Mouse (Mus musculus) limb, embryonic 10.5 days (tissue): ENCODE measurements around the gene Tfap2a. TPM values are rescaled to one million over a fixed set of nuclear protein-coding genes. Genes with fewer than 3 reads are reported as not detected.

Experiments used
- DNase-seq: peaks from one replicate; pipeline ENCODE4 v3.0.0-alpha.2; 2017; ENCODE audit warnings: low spot score
- H3K27ac ChIP-seq: fragments of 300-500 bp; sonication (generic); 2 replicates; pipeline ENCODE4 v1.5.1; 2016; ENCODE audit warnings: mild to moderate bottlenecking
- H3K27me3 ChIP-seq: fragments of 300-500 bp; sonication (generic); 2 replicates; pipeline ENCODE4 v1.6.1; 2016; ENCODE audit warnings: low read depth, mild to moderate bottlenecking; ENCODE audit not compliant: poor library complexity, severe bottlenecking
- H3K36me3 ChIP-seq: fragments of 300-500 bp; sonication (generic); 2 replicates; pipeline ENCODE4 v1.6.1; 2016; ENCODE audit warnings: mild to moderate bottlenecking, moderate library complexity
- H3K4me1 ChIP-seq: fragments of 300-500 bp; sonication (generic); 2 replicates; pipeline ENCODE4 v1.6.1; 2016
- H3K4me3 ChIP-seq: fragments of 300-500 bp; sonication (generic); 2 replicates; pipeline ENCODE4 v1.5.1; 2016; ENCODE audit warnings: mild to moderate bottlenecking, moderate library complexity
- H3K9me3 ChIP-seq: fragments of 300-500 bp; sonication (generic); replicated peaks from 2 replicates; pipeline ENCODE4 v1.6.1; 2016; ENCODE audit warnings: mild to moderate bottlenecking
- WGBS: fragments of 180-500 bp; shearing (Covaris S2); methylation state at CpG from one replicate; pipeline ENCODE4 v1.1.7; 2016; 5-methylcytosine and 5-hydroxymethylcytosine counted together
- polyA plus RNA-seq: library from polyadenylated mRNA; unstranded; fragments of >200 nt; fragmentation: Nextera tagmentation; extraction: Ambion mirVana; gene quantifications from 2 replicates; pipeline ENCODE4 v1.2.1, GENCODE M21; 2016

Tfap2a gene
- polyA plus RNA-seq, 1 experiment from 2014 or later: 6.9 TPM

DNA sequence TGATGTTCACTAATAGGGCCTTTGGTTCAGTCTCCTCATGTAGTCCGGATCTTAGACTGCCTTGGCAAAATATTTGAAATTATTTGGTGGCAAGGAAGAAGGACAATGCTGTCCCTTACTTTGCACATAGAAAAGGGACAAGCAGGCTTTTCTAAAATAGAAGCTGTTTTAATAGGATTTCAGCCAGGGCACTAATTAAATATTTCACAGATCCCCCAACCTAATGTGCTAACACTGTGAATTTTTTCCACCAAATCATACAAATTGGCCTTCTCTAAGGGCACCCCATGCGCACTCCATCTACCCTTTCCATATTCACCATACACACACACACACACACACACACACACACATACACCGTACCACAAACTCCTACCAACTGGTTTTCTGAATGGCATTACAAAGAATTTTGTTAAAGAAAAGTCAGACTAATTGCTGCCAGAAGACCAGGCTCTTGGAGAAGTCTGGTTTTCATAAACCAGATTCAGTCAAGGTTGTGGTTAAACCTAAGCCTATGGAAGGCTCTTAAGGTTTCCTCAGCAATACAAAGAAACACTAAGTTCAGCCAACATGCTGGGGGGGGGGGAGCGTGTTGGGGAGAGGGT is 32.3 kb downstream of the Tfap2a start:
- Histone ChIP-seq H3K36me3 (no peaks in the 10 kb centered on the region), H3K27me3 (peaks cover 100% of the 10 kb centered on the region), H3K27ac (no peak overlapping the region; the same call in 1 of the 2 replicates), H3K9me3 (no peaks in the 10 kb centered on the region), H3K4me1 (peaks cover 80% of the 10 kb centered on the region), H3K4me3 (no peak overlapping the region)
- no peak for DNase-seq
- 5% methylated on average over 4 of the region's 4 CpGs for WGBS

DNA sequence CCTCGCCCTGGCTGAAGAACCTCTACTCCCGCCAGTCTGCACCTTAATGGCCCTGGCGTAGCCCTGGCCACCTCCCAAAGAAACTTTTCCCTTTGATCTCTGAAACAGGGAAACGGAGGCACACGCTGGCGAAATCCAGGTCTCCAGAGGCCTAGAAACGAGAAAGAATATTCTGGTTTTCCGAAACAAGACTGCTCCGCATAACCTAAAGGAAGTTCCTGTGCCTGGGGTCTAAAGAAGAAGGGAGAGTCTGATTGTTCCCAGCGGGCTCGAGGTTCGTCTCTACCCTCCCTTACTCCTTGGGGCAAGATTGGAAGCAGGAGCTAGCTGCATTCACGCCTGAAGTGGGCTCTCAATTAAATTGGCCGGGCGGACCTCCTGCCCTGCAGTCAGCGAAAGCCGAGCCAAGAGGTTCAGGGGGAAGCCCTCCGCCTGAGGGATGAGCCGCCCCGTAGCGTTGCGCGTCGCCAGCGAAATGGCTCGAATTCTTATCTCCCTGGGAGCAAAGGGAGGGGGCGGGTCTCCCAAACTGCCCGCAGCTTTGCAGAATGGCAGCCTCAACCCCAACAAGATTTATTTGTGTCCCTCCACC is 33.2 kb downstream of the Tfap2a start:
- peak overlapping the region; percentile 45 for H3K4me3 ChIP-seq
- H3K9me3 ChIP-seq: no peaks in the 10 kb centered on the region
- H3K4me1 ChIP-seq: peaks cover 85% of the 10 kb centered on the region
- peaks cover 98% of the 10 kb centered on the region for H3K27me3 ChIP-seq
- H3K36me3 ChIP-seq: no peaks in the 10 kb centered on the region
- DNase-seq: peak; percentile 70
- under 1% methylated on average over 28 of the region's 28 CpGs for WGBS
- H3K27ac ChIP-seq: peak overlapping the region; percentile 62

DNA sequence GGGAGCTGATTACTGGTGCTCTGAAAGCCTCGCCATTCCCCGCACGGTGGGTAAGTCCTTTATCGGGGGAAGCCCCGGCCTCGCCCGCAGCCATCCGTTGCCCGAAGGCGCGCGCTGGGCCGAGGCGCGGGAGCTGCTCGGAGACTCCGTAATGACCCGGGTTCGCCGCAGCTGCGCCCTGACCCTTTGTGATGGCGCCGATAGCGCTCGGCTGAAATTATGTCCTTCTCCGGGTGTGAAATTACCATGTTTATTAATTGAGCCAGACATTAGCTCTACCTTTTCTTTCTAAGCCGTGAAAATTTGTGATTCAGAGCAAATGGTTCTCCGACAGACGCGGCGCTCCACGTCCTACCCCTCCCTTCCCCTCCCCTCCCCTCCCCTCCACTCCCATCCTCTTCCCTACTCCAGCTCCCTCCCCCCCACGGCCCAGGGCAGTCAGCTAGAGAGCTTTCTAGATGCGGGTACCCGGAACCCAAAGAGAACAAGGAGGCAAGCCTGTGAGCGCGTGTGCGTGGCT is 34.1 kb downstream of the Tfap2a start:
- H3K27ac ChIP-seq: peak overlapping the region; percentile 66
- H3K4me1 ChIP-seq: peaks cover 78% of the 10 kb centered on the region
- no peaks in the 10 kb centered on the region for H3K9me3 ChIP-seq
- H3K4me3 ChIP-seq: peak overlapping the region; percentile 45
- no peaks in the 10 kb centered on the region for H3K36me3 ChIP-seq
- peaks cover 94% of the 10 kb centered on the region for H3K27me3 ChIP-seq
- DNase-seq: peak; percentile 71
- under 1% methylated on average over 38 of the region's 38 CpGs for WGBS

DNA sequence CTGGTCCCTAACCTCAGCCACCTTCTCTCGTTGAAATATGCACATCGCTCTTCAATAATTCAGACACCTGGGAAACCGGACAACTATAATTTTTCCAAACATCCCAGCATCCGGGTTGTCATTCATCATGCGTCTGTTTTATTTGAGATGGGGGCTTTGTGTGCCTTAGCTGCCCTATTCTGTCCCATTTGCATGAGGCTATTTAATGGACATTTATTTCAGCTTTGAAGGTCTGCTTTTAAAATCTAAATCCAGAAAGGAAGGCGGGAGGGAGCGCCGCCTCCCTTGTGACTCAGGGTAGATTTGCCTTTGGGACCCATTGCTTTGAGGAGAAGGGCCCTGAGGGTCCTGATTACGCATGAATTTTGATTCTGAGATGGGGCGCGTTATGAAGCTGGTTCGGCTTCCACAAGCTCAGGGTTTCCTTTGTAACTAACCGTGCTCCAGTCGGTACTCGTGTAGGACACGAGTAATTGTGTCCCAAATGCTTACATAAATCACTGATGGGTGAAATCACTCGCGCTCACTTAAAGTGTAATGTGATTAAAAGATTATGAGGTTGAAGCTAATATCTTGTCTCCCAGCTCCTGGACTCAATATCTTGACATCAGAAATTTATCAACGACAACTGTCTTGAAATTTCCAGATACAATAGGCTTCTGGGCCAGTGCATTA is 34.9 kb downstream of the Tfap2a start:
- WGBS: 2% methylated on average over 19 of the region's 19 CpGs
- peaks cover 72% of the 10 kb centered on the region for H3K4me1 ChIP-seq
- DNase-seq: no peak
- peak overlapping the region; percentile 45 for H3K4me3 ChIP-seq
- H3K27ac ChIP-seq: no peak overlapping the region
- peaks cover 91% of the 10 kb centered on the region for H3K27me3 ChIP-seq
- H3K36me3 ChIP-seq: no peaks in the 10 kb centered on the region
- H3K9me3 ChIP-seq: no peaks in the 10 kb centered on the region

DNA sequence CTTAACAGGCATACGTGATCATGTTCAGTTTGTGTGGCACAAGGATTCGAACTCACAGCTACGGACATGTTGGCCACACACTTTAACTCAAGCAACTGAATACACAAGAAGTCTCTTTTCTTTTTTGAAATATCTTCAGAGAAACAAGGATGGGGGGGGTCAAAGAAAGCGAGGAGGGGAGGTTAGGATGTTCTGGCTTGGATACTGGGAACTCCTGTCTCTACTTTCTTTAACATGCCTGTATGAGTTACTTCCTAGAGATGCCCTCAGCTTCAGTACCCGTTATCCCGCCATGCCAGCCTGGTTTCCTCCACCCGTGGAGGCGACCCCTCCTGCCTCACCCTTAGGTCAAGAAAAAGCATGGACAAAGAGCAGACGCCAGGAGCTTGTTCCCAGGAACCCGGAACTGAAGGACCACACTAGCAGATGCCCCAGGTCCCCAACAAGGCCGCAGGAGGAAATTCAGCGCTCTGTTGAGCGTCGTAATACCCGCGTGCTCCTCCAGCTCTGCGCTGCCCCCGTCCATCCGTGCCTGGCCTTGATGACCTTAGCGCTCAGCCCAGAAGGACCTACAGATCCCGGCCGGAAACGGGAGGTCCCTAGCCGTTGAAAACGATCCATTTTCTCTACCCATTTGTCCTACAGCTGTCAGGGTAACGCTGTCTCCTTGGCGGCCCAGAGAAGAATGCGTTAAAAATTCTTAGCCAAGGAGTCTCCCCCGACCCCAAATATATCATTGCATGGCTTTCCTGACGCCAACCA is 35.6 kb downstream of the Tfap2a start:
- Histone ChIP-seq H3K4me3 (peak overlapping the region; percentile 22; the same call in 1 of the 2 replicates), H3K4me1 (peaks cover 78% of the 10 kb centered on the region), H3K9me3 (no peaks in the 10 kb centered on the region), H3K36me3 (no peaks in the 10 kb centered on the region), H3K27me3 (peaks cover 84% of the 10 kb centered on the region), H3K27ac (no peak overlapping the region)
- 5% methylated on average over 30 of the region's 30 CpGs for WGBS
- no peak for DNase-seq

DNA sequence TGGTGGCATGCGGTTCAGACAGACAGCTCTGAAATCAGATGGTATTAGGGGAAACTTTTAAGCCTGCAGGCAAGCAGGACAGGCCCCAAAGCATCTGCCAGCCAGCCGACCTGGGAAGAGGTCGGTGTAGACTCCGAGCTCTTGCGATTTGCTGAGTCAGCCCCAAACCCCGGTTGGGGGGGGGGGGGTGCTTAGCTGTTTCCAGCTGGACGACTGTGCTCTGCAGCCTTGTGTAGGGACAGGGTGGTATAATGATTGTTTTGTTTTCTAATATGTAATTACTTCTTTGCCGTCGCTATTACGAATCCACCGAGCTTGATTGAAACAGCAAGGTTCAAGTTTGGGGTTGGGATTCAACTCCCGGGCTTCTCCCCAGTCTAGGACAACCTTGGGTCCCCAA is 36.5 kb downstream of the Tfap2a start:
- no peak overlapping the region for H3K4me3 ChIP-seq
- H3K27me3 ChIP-seq: peaks cover 77% of the 10 kb centered on the region
- DNase-seq: no peak
- no peaks in the 10 kb centered on the region for H3K9me3 ChIP-seq
- no peak overlapping the region for H3K27ac ChIP-seq
- no peaks in the 10 kb centered on the region for H3K36me3 ChIP-seq
- 4% methylated on average over 12 of the region's 12 CpGs for WGBS
- peaks cover 73% of the 10 kb centered on the region for H3K4me1 ChIP-seq

DNA sequence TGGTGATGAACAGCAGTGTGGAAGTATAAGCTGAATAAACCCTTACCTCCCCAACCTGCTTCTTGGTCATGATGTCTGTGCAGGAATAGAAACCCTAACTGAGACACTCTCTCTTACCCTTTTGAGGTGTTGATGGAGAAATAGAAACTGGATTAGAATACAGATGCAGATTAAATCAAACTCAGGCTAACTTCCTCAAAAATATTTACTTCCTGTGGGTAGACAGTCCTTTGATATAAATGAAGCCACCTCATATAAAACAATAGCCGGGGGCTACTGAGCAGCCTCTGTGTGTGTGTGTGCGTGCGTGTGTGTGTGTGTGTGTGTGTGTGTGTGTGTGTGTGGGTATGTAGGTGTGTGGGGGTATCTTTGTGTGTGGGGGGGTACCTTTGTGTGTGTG is 52.4 kb downstream of the Tfap2a start:
- Histone ChIP-seq H3K4me1 (peaks cover under 1% of the 10 kb centered on the region; the same call in 1 of the 2 replicates), H3K27me3 (peaks cover 3% of the 10 kb centered on the region; the same call in 1 of the 2 replicates), H3K36me3 (no peaks in the 10 kb centered on the region), H3K27ac (no peak overlapping the region), H3K4me3 (no peak overlapping the region), H3K9me3 (no peaks in the 10 kb centered on the region)
- 87% methylated on average over 3 of the region's 3 CpGs for WGBS
- no peak for DNase-seq

DNA sequence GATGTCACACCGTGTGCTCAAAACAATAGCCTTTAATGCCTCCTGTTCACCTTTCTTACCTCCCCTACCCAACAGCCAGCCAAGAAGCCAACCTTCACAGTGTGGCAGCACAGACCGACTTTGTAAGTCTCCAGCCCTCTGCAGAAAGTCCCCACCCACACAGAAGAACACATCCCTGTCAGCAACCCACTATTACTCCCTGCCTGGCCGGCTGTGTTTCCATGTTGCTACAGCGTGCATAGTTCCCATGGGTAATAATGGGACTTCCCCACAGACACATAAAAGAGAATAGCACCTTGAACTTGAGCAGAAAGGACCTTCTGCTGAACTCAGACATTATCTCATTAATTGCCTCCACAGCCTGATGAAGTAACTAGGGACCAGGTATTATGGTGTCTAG is 61.4 kb downstream of the Tfap2a start:
- DNase-seq: no peak
- Histone ChIP-seq H3K27me3 (peaks cover 12% of the 10 kb centered on the region), H3K36me3 (no peaks in the 10 kb centered on the region), H3K27ac (no peak overlapping the region), H3K9me3 (no peaks in the 10 kb centered on the region), H3K4me3 (no peak overlapping the region), H3K4me1 (0 out of 2 replicates have a peak, but pooled peaks cover 4% of the 10 kb centered on the region)
- 45% methylated on average over 4 of the region's 4 CpGs for WGBS

Other genes with a start within 250 kb of the Tfap2a start
- 1.9 and 2.2 TPM in 2 replicates for gene Gcnt2, start 121.4 kb upstream of the Tfap2a start, polyA plus RNA-seq